Mouse (Mus musculus) heart, adult 18-20 months (tissue): ENCODE results near the gene Cfap61. TPM values are rescaled to one million over a fixed set of nuclear protein-coding genes. Genes with fewer than 3 reads are reported as not detected.
A peak's percentile ranks its signal among the peaks of the same experiment; 100 is the strongest.

Experiments
- DNase-seq, 2 experiments: peaks; one replicate each; pipeline ENCODE4 v3.0.0; 2021 to 2022; ENCODE audit warnings: mixed read lengths in 1 of 2
- total RNA-seq, 2 experiments: library from RNA; stranded (reverse); gene quantifications; 2 replicates each; pipeline ENCODE4 v1.2.3; 2021

Cfap61 gene
- total RNA-seq, 2 experiments from 2014 or later, result 0.37 to 1.2 TPM

- DNase-seq, result peak in 1 of 2 experiments; percentile 60
Measured at GRCm38 (mm10) chr2:146221076-146221928, 286.7 kb downstream of the Cfap61 start, which contains the start of gene Insm1. Gene Insm1 (plus strand): TSS chr2:146221921.

DNA sequence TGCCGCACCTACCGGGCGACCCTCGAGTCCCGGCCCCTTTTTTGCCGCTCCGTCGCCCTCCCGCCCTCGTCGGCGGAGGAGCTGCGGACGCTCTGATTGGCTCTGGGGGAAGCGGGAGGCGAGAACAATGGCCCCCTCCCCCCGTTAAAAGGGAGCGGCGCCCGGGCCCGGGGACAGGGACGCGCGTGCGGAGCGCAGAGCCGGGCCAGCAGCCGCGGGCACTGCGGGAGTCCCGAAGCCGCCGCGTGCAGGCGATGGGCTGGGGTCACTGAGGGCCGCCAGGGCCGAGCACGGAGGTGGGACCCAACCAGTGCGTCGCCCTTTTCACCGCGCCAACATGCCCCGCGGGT, 287.3 kb downstream of the Cfap61 start:
- DNase-seq, result peak in 1 of 2 experiments; percentile 6

- DNase-seq, result peak in 1 of 2 experiments; percentile 15
Measured at GRCm38 (mm10) chr2:146222279-146223175, 287.9 kb downstream of the Cfap61 start.

DNA sequence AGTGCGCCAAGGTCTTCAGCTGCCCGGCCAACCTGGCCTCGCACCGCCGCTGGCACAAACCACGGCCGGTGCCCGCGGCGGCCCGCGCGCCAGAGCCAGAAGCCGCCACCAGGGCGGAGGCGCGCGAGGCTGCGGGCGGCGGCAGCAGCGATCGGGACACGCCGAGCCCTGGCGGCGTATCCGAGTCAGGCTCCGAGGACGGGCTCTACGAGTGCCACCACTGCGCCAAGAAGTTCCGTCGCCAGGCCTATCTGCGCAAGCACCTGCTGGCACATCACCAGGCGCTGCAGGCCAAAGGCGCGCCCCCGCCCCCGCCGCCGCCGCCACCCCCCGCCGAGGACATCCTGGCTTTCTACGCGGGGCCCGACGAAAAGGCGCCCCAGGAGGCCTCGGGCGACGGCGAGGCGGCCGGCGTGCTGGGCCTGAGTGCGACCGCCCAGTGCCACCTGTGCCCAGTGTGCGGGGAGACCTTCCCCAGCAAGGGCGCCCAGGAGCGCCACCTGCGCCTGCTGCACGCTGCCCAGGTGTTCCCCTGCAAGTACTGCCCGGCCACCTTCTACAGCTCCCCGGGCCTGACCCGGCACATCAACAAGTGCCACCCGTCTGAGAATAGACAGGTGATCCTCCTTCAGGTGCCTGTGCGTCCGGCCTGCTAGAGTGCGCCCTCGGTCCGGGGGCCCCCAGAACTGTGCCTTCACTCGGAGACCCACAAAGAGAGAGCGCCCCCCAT, 288.8 kb downstream of the Cfap61 start:
- no peak for DNase-seq

DNA sequence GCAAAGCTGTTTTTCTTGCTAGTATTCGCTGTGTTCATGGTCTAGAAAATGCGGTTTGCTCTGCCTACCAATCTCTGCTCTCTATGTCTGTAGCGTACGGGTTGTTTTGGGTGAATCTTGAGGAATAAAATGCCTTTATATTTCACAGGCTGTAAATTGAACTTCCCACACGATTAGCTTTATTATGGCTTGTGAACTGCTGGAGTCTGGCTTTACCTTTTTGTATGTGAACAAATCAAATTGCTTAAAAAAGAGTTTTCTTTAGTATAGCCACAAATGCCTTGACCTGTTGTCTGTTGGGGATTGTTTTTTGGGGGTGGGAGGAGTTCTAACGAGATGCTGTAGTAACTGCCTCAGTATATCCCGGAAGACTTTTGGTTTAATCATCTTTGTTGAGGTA, 289.6 kb downstream of the Cfap61 start:
- DNase-seq, result no peak

GRCm38 (mm10) chr2:146225818-146226217, 291.2 kb downstream of the Cfap61 start:
- DNase-seq, result no peak

DNA sequence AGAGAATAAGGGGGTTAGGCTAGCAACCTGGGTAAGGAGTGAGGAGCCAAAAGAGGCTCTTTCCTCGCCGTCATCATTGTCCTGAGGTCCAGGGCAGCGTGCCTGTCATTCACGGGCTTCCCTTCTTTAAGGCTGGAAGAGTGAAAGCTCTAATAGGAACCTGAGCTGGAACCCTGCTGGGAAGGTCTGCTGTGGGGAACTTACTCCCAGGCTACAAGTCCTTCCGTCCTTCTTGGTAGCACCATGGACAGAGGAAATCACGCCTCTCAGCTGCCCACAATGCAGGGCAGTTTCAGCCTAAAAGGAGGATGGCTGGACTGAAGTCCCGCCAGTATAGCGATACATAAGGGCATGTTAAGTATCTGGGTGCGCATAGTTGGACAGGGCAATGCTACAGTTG, 291.9 kb downstream of the Cfap61 start:
- DNase-seq, result peak in 1 of 2 experiments; percentile 48

GRCm38 (mm10) chr2:146227646-146228045, 293.1 kb downstream of the Cfap61 start:
- DNase-seq, result no peak

- DNase-seq, result no peak
Measured at GRCm38 (mm10) chr2:146228435-146228834, 293.9 kb downstream of the Cfap61 start.

DNA sequence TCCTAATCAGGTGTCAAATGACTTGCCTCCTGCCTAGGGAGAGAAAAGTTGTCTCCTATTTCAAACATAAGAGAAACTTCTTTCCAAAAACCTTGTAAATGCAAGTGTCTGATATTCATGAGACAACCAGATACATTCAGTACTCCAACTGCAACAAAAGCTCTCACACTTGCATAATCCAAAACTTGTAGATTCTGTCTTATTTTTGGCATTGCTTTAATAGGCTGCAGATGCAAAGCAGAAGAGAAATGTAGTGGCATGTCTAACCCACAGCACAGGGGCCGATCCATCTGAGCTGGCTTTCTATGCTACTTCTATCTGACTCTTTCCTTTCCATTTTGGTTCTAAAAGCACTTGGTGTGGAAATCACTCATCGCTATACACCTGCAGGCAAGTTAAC, 296.9 kb downstream of the Cfap61 start:
- DNase-seq, result no peak

DNA sequence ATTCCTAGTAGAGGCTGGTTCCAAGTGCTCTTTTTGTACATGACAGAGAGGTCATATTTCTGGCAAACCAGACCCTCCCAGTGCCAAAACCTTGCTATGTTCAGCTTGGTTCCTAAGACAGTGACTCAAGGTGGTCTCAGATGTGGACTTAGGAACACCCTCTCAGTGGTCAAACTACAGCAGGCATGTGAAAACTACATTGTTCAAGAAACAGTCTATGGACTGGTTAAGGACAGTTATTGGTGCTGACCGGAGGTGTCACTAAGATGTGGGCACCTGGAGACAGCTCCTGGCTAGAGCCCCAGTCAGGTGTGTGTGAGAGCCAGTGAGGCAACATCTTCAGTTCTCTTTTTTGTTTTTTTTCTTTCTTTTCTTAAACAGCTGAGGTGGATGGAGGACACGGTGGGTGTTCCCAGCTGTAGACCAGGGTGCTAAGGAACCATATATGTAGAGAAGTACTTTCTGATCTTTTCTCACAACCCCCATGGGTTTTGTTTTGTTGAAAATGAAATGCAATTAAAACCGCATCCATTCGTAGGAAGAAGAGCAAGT, 304.7 kb downstream of the Cfap61 start:
- DNase-seq, result no peak

- DNase-seq, result no peak
Measured at GRCm38 (mm10) chr2:146244049-146244448, 309.5 kb downstream of the Cfap61 start.

DNA sequence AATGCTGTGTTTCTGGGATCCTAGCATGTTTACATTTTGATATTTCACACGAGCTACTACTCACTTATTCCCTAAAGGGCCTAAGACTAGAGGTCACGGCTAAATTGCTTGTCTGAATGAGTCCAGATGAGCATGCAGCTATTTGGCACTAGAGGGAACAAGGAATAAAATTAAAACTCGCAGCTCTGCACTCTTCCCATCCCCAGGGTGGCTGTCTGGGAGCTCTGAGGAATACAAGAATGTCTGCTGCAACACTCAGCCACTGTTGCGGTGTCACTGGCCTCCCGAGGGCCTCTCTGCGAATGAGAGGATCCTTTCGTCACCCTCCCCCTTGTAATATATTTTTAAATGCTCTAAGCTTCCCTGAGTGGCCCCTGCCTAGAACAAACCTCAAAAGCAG, 310.8 kb downstream of the Cfap61 start:
- no peak for DNase-seq

DNA sequence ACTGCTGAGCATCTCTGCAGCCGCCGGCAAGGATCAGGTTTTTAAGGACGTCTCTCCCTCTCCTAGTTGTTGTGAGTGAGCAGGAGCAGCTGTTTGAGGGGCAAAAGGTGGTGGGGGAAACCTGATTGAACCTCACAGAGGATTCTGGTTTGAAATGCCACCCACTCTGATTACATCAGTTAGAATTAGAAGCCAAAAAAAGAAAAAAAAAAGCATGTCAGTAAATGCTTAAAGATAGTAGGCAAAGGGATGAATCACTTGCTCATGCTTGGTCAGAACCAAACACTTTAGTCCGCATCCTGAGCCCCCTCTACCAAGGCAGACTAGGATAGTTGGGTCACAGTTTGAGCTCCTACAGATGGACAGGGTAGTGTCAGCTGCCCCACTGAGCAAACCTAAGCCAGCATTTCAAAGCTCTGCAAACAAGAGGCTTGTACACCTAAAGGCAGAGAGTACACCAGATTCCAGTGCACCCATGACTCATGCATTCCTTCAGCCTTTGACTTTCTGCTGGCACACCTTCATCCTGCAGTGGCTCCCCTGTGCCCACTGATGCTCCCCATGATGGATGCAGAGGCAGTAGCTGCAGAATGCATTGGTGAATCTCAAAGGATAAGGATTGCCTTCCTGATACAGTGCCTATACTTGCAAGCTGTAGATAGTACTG, 312.0 kb downstream of the Cfap61 start:
- no peak for DNase-seq

GRCm38 (mm10) chr2:146247576-146247975, 313.0 kb downstream of the Cfap61 start:
- DNase-seq, result no peak

- no peak for DNase-seq
Measured at GRCm38 (mm10) chr2:146249033-146249432, 314.4 kb downstream of the Cfap61 start.

DNA sequence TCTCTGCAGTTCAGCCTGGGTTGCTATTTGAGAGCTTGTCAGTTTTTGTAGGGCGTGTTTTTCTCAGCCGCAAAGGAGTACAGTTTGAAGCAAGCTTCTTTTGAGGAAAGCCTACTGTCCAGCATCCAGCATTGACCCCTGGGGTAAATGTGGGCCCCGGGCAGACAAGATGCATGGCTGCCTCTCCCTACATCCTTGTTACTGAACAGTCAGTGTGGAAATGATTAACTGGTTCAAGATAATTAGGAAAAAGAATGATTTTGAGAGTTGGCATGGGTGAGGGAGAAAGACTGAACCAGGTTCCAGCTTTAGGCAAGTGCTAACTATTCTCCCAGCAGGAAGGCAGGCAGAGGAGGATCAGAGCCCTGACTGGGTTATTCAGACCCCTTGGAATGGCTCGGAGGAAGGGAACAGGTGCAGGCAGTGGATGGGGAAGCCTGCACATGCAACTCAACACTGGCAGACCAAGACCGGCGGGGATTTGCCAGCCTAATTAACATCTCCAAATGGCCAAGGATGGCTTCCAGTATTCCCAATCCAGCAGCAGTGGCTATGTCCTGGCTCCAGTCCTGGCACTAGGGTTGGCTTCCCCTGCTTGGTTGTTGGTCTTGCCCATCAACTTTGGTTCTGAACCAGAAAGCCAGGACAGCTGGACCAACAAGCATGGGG, 315.8 kb downstream of the Cfap61 start:
- DNase-seq, result no peak

GRCm38 (mm10) chr2:146254387-146254786, 319.8 kb downstream of the Cfap61 start:
- no peak for DNase-seq

DNA sequence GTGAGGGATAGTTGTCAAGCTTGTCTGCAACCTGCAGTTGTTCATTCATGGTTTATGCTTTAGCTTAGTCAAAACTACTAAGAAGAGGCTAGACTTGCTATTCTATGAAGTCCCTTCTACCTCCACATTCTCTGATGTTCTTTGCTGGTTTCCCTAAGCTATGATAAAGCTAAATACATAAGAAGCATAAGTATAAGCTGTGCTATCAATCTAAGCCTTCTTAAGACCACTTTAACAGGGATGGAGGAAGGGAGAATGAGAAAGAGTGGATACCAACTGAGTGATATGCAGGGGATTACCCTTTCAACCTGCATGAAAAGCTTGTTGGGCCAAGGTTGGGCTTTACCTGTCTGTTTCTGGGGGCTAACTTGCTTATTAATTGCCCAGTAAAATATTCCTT, 321.1 kb downstream of the Cfap61 start:
- DNase-seq, result no peak

DNA sequence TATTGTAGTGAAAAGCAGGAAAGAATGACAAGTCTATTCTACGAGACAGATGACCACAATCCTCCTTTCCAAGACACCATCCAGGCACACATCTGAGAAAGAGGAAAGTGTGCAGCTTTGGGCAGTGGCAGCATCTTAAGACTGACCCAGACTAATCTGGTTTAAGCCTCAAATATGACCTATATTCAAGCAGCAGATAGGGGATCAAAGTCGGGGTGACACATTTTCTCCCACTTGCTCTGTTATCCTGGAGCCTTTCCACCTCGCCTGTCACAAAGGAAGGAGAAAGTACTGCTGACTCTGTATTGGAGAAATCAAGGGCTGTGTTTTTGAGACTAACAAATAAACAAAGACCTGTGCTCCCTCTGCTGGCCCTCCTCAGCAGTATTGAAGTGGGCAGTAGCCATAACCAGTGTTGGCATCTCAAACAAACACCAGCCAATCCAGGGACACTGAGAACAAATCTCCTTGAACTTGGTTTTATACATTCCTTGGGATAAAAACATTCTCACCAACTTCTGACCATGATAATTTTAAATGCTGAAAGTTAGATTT, 321.8 kb downstream of the Cfap61 start:
- peak in 1 of 2 experiments; percentile 19 for DNase-seq

- DNase-seq, result no peak
Measured at GRCm38 (mm10) chr2:146257037-146257436, 322.5 kb downstream of the Cfap61 start.
